Mouse (Mus musculus) heart, postnatal 0 days (tissue): ENCODE results near the gene Cacna2d2. TPM values are rescaled to one million over a fixed set of nuclear protein-coding genes. Genes with fewer than 3 reads are reported as not detected.
A peak's percentile ranks its signal among the peaks of the same experiment; 100 is the strongest.

Experiments
- ATAC-seq: fragments of 200-750 bp; cut with Nextera tagmentation; 2 replicates; pipeline ENCODE4 v1.8.0; 2017; ENCODE audit warnings: low read depth, moderate number of reproducible peaks, moderate library complexity; ENCODE audit not compliant: insufficient read depth
- DNase-seq: peaks from one replicate; pipeline ENCODE4 v3.0.0-alpha.2; 2016; ENCODE audit warnings: low spot score
- H3K27ac ChIP-seq: fragments of 300-500 bp; sonication (generic); 2 replicates; pipeline ENCODE4 v1.5.1; 2014; ENCODE audit warnings: low read depth, mild to moderate bottlenecking
- H3K27me3 ChIP-seq: fragments of 300-500 bp; sonication (generic); 2 replicates; pipeline ENCODE4 v1.6.1; 2014; ENCODE audit warnings: low read length, mixed read lengths; ENCODE audit not compliant: control insufficient read depth, insufficient read depth
- H3K36me3 ChIP-seq: fragments of 300-500 bp; sonication (generic); replicated peaks from 2 replicates; pipeline ENCODE4 v1.6.1; 2014; ENCODE audit warnings: low read length, mixed read lengths; ENCODE audit not compliant: control insufficient read depth, insufficient read depth
- H3K4me1 ChIP-seq: fragments of 300-500 bp; sonication (generic); 2 replicates; pipeline ENCODE4 v1.6.1; 2014; ENCODE audit warnings: antibody characterized with exemption; ENCODE audit not compliant: control insufficient read depth, insufficient read depth
- H3K4me2 ChIP-seq: fragments of 300-500 bp; sonication (generic); 2 replicates; pipeline ENCODE4 v1.6.1; 2014; ENCODE audit warnings: low read depth, mild to moderate bottlenecking, low read length, moderate library complexity
- H3K4me3 ChIP-seq: fragments of 300-500 bp; sonication (generic); 2 replicates; pipeline ENCODE4 v1.5.1; 2014; ENCODE audit warnings: low read depth, low read length
- H3K9ac ChIP-seq: fragments of 300-500 bp; sonication (generic); replicated peaks from 2 replicates; pipeline ENCODE4 v1.6.1; 2014; ENCODE audit warnings: low read depth, low read length, mixed read lengths
- H3K9me3 ChIP-seq: fragments of 300-500 bp; sonication (generic); replicated peaks from 2 replicates; pipeline ENCODE4 v1.6.1; 2016; ENCODE audit warnings: low read length; ENCODE audit not compliant: control insufficient read depth
- CTCF ChIP-seq: IDR thresholded peaks from 2 replicates; pipeline ENCODE4 v1.5.1; 2016; ENCODE audit warnings: antibody characterized with exemption, control low read depth, low read depth
- EP300 ChIP-seq: IDR thresholded peaks from 2 replicates; pipeline ENCODE4 v1.6.1; 2016; ENCODE audit warnings: antibody characterized with exemption, low read depth
- WGBS: fragments of 180-500 bp; shearing (Covaris S2); extraction: QIAGEN DNeasy Blood & Tissue Kit; methylation state at CpG from one replicate; pipeline ENCODE4 v1.1.7; 2014; 5-methylcytosine and 5-hydroxymethylcytosine counted together
- polyA plus RNA-seq: library from polyadenylated mRNA; unstranded; fragments of >200 nt; fragmentation: Nextera tagmentation; extraction: Ambion mirVana; gene quantifications from 2 replicates; pipeline ENCODE4 v1.2.1, GENCODE M21; 2015
- total RNA-seq: library from RNA; depleted of rRNA; stranded (reverse); fragments of >200 nt; gene quantifications from 2 replicates; pipeline ENCODE4 v1.2.3, GENCODE M21; 2014; ENCODE audit warnings: low replicate concordance; rRNA removed

Gene Cacna2d2
- 30.6 and 34.8 TPM in 2 replicates for total RNA-seq
- polyA plus RNA-seq = 1.1 and 1.3 TPM in 2 replicates

DNA sequence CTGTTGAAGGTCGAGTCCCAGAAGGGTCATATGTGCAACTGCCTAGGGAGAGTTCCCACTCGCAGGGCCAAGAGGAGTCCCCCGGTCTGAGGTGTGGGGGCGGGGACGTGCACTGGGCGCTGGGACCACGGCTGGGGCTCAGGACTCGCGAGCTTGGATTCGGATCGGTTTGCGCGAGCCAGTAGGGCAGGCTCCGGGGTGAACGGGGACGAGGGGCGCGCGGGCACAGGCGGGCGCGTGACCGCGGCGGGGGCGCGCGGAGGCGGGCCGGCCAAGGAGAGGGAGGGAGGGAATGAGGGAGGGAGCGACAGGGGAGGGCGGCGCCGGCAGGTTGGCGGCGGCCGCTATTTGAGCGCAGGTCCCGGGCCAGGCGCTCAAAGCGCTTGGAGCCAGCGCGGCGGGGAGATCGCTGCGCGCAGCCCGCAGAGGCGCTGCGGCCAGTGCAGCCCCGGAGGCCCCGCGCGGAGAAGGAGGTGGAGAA is at the start of gene Cacna2d2:
TSS of gene Cacna2d2 (plus strand) at position 122 of the 481 bp plus-strand sequence.
- H3K9me3 ChIP-seq = no peaks in the 10 kb centered on the region
- peak within 1 kb of the TSS; percentile 36 for H3K9ac ChIP-seq
- H3K27me3 ChIP-seq = peaks cover 71% of the 10 kb centered on the region
- ATAC-seq (peak; percentile 69), DNase-seq (peak; percentile 30)
- under 1% methylated on average over 33 of the region's 54 CpGs for WGBS
- no peak for TF ChIP-seq CTCF
- no peak for TF ChIP-seq EP300
- no peak within 1 kb of the TSS for H3K27ac ChIP-seq
- H3K4me2 ChIP-seq = peak within 1 kb of the TSS; percentile 100
- peak within 1 kb of the TSS; percentile 73 for H3K4me3 ChIP-seq
- peaks cover 4% of the 10 kb centered on the region; the same call in 1 of the 2 replicates for H3K4me1 ChIP-seq
- H3K36me3 ChIP-seq = no peaks in the 10 kb centered on the region

DNA sequence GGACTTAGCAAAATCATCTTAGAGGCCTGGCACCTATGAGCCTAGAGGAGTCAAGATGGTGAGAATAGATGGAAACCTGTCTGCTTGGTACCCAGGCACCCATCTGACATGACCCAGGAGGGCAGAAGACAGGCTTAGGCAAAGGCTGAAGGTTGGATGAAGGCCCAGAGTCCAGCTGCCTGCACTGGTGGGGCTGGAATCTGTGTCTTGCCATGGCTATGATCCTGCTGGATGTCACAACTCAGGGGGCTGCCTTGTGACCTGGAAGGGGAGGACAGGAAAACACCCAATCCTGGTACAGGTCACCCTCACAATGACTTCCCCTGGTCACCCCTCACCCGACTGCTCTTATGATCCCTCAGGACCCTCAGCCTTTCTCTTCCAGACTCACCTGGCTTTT is 44.6 kb upstream of the Cacna2d2 start:
- H3K9me3 ChIP-seq = no peaks in the 10 kb centered on the region
- H3K27ac ChIP-seq = no peak overlapping the region
- TF ChIP-seq CTCF (no peak), EP300 (no peak)
- 54% methylated on average over 1 of the region's 1 CpGs for WGBS
- H3K36me3 ChIP-seq = no peaks in the 10 kb centered on the region
- H3K4me1 ChIP-seq = no peaks in the 10 kb centered on the region
- DNase-seq = no peak
- peaks cover 10% of the 10 kb centered on the region for H3K27me3 ChIP-seq
- no peak overlapping the region for H3K4me2 ChIP-seq
- no peak overlapping the region for H3K9ac ChIP-seq
- ATAC-seq = no peak
- H3K4me3 ChIP-seq = no peak overlapping the region

DNA sequence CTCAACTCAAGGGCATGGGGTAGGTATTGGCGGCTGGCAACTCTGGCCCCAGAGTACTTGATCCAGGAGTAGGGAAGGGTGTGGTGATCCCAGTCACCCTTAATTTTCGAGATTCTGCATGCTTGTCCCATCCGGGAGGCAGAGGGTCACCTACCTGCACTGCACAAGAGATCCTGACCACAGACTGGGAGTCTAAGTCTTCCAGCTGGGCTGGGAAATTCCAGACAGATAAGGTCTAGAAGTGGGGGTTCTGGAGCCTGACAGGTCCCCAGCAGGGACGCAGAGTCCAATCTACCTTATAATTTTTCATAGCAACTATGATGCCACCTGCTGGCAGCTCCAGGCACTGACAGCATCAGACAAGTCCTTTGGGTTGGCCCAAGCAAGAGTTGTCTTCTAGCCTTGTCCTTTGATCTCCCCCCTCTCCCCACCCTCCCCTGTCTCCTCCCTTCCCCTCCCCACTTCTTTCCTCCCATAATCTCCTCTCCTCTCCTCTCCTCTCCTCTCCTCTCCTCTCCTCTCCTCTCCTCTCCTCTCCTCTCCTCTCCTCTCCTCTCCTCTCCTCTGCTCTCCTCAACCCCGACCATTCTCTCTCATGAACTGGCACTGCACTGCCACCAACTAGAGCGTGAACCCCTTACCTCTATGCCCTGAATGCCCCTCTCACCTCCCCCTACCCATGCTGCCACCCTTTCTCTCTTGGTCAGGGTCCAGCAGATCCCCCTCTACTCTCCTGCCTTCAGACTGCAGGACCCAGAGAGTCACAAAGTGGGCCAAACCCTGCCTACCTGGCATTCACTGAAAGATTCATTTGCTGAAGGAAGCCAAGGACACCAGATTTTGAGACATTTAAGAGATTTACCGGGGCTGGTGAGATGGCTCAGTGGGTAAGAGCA is 43.3 kb upstream of the Cacna2d2 start:
- H3K9me3 ChIP-seq = no peaks in the 10 kb centered on the region
- peak; percentile 64 for DNase-seq
- 43% methylated on average over 6 of the region's 7 CpGs for whole genome bisulfite sequencing
- H3K9ac ChIP-seq = no peak overlapping the region
- no peak overlapping the region for H3K27ac ChIP-seq
- no peaks in the 10 kb centered on the region for H3K36me3 ChIP-seq
- peak; percentile 67 for TF ChIP-seq CTCF
- TF ChIP-seq EP300 = no peak
- no peak overlapping the region for H3K4me3 ChIP-seq
- H3K4me1 ChIP-seq = no peaks in the 10 kb centered on the region
- no peak for ATAC-seq
- no peak overlapping the region for H3K4me2 ChIP-seq
- H3K27me3 ChIP-seq = peaks cover 10% of the 10 kb centered on the region

DNA sequence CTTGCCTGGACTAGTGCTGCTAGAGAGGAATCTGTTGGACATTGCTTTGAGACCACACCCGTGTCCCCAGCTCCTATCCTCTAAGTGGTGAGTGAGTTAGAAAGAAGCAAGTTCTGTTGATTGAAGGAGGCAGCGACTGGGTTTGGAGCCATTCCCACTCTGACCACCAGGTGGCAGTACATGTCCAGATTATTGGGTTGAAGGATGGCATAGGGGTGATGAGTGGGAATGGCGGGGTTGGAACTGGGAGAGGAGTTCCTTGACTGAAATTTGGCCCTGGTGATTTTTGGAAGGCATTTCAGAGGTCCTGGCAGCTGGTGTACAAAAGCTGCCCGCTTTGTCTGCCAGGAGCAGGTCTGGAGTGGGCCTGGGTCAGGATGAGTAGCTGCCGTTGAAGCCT is 41.8 kb upstream of the Cacna2d2 start:
- peaks cover 10% of the 10 kb centered on the region for H3K27me3 ChIP-seq
- H3K4me3 ChIP-seq = no peak overlapping the region
- DNase-seq = peak; percentile 64
- H3K27ac ChIP-seq = no peak overlapping the region
- H3K4me1 ChIP-seq = no peaks in the 10 kb centered on the region
- no peak for ATAC-seq
- H3K9me3 ChIP-seq = no peaks in the 10 kb centered on the region
- TF ChIP-seq EP300 (no peak), CTCF (peak; percentile 94)
- H3K4me2 ChIP-seq = no peak overlapping the region
- no peak overlapping the region for H3K9ac ChIP-seq
- H3K36me3 ChIP-seq = no peaks in the 10 kb centered on the region
- 28% methylated on average over 5 of the region's 5 CpGs for WGBS

DNA sequence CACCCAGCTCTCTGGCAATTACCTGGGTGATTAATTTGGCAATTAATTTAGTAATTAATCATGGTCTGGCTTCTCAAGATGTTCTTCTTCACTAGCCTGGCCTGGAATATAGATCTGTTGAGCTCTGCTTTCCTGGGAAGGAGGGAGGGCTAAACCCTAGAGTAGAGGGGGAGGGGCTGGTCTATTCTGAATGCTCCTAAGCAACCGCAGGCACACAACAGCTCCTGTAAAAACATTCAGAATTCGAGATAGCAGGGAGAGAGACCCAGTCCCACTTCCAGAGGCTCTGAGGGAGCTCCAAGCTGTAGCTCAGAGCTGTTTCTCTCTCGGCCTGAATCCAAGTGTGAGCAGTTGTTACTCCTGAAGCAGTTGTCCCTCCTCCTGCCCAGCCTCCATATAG is 38.4 kb upstream of the Cacna2d2 start:
- Histone ChIP-seq H3K27ac (no peak overlapping the region), H3K9ac (no peak overlapping the region), H3K4me2 (no peak overlapping the region), H3K4me3 (no peak overlapping the region), H3K4me1 (no peaks in the 10 kb centered on the region), H3K36me3 (no peaks in the 10 kb centered on the region), H3K9me3 (no peaks in the 10 kb centered on the region), H3K27me3 (no peaks in the 10 kb centered on the region)
- DNase-seq (peak; percentile 47), ATAC-seq (peak; percentile 50; the same call in 1 of the 2 replicates)
- TF ChIP-seq EP300 (no peak), CTCF (no peak)
- 3% methylated on average over 3 of the region's 3 CpGs for WGBS
